Mouse (Mus musculus) mesoderm, embryonic 11.5 days (tissue): ENCODE results near the gene Olfr484.
"Not testable (repeated sequence)": the region's sequence is repeated elsewhere in the genome, so short reads cannot be mapped to it uniquely, and the experiment has no call there.

ENCODE experiments used
- DNase-seq: peaks from one replicate; pipeline ENCODE4 v3.0.0-alpha.2; 2012; ENCODE audit warnings: low read depth, low spot score

Gene Olfr484

DNA sequence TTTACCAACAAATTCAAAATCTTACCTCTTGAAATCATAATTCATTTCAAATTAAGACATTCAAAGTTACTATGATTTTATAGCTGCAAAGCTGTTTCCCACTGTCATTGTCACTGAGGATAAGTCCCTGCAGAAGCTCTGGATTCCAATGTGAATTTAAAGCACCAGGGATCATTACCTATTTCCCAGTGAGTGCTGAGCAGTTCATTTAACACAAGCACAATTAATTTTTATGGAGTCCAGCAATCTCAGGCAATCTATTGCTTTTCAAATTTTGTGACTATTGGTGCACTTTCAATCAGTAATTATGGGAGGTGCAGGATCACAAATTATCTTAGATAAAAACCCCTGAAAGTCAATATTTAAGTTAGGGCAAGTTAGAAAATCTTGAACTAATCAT is at the start of gene Olfr484:
TSS of gene Olfr484 (minus strand) at position 101 of the 400 bp plus-strand sequence.
- DNase-seq = no peak

DNA sequence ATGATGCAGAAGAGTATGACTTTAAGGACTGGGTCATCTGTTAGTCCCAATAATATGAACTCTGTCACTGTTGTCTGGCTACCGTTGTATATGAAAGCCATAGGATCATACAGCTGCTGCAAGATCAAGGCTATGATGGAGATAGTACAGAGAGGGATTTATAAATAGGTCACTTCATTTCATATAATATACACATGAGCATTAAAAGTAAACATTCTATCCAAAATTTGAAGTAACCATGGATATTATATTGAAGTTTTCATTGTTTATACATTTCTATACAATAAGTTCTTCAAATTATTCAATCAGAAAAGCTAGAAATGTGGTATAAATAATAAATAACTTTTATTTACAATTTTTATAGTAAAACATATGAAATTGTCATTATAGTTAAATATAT is 45.4 kb upstream of the Olfr484 start, which contains the start of gene Olfr486:
TSS of gene Olfr486 (minus strand) at position 101 of the 400 bp plus-strand sequence.
- not testable (repeated sequence) for DNase-seq

DNA sequence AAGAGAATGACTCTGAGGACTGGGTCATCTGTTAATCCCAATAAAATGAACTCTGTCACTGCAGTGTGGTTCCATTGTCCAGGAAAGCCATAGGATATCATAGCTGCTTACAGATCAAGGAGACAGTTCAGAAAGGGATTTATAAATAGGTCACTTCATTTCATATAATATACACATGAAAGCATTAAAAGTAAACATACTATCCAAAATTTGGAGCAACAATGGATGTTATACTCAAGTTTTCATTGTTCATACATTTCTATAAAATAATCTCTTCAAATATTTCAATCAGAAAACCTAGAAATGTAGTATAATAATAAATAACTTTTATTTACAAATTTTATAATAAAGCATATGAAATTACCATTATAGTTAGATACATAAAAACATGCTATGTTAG is 32.5 kb upstream of the Olfr484 start, which contains the start of gene Olfr485:
TSS of gene Olfr485 (minus strand) at position 101 of the 400 bp plus-strand sequence.
- DNase-seq = no peak

DNA sequence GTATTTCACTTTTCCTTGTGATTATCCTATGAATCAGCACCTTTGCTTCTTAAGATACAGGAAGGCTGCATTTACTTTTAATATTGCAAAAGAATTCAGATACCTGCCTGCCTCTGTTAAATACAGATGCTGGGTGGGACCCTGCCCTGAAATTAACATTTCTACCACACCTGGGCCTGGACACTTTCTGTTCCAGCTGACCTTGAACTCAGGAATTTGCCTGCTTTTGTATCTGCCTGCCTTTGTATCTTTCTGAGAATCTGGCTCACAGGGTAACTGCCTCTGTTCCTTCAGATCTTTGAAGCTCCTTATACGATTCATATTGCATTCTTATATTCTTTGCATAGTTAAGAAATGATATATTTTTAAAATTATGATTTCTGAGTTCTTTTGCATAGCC is 5.8 kb downstream of the Olfr484 start:
- no peak for DNase-seq

DNA sequence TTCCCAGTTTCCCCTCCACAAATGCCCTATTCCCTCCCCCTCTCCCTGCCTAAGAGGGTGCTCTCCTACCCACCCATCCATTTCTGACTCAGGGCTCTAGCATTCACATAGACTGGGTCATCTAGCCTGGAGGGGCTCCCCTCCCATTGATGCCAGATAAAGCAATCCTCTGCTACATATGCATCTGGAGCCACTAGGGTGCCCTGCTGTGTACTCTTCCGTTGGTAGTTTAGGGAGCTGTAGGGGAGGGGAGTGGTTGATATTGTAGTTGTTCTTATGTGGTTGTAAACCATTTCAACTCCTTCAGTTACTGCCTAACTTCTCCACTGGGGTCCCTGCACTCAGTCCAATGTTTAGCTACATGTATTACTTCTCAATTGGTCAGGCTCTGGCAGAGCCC is 6.6 kb downstream of the Olfr484 start:
- DNase-seq = no peak

DNA sequence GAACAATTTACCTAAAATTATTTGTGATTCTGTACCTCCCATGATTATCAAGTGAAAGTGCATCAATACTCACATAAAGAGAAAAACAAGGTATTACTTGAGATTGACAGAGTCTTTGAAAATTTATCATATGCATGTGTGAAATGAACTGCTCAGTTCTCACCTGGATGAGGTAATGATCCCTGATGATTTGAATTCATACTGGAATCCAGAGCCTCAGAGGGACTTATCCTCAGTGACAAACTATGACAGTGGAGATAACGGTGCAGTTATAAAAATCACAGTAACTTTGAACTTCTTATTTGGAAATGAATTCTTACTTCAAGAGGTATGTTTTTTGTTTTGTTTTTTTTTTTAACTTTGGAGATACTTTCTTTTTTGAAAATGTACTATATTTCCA is 26.7 kb downstream of the Olfr484 start, which contains the start of gene Olfr483:
TSS of gene Olfr483 (plus strand) at position 301 of the 400 bp plus-strand sequence.
- DNase-seq = no peak

DNA sequence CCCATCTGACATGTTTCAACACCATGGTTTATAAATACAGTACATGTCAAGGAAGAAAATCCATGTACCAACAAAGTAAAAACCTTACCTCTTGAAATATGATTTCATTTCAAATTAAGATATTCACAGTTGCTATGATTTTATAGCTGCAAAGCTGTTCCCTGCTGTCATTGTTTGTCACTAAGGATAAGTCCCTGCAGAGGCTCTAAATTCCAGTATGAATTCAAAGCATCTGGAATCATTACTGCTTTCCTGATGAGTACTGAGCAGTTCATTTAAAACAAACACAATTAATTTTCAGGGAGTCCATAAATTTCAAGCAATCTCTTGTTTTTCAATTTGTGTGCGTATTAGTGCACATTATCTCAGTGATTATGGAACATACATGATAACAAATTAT is 29.8 kb downstream of the Olfr484 start, which contains the start of gene Olfr482:
TSS of gene Olfr482 (minus strand) at position 101 of the 400 bp plus-strand sequence.
- DNase-seq = no peak

DNA sequence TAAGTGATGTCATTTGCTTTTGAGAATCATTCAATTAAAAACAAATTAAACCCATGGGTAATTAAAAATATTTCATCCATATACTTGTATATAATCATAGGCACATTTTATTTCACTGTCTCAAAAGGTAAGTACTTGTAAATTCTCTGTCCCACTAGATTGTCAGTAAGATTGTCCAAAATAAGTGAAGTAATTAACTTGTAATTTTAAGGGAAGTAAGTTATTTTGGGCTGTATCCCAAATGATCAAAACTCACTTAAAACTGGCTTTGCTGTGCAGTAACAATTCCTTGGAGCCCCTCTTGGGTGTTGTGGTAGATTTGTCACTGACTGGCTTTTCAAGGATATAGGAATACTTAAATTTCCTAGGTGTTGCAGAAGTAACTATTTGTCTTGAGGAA is 47.7 kb downstream of the Olfr484 start, which contains the start of gene Olfr481:
TSS of gene Olfr481 (plus strand) at position 301 of the 400 bp plus-strand sequence.
- DNase-seq = no peak
